Mouse (Mus musculus) brown adipose tissue, adult 24 weeks (tissue): ENCODE measurements around the gene Rnf40. TPM values are rescaled to one million over a fixed set of nuclear protein-coding genes. Genes with fewer than 3 reads are reported as not detected.

ENCODE experiments used
- H3K27ac ChIP-seq: fragments of 200-500 bp; replicated peaks from 2 replicates; pipeline ENCODE4 v1.5.1; 2012; ENCODE audit warnings: low read depth, mild to moderate bottlenecking, low read length
- H3K4me1 ChIP-seq: fragments of 200-500 bp; 2 replicates; pipeline ENCODE4 v1.6.1; 2012; ENCODE audit warnings: low read length, mixed read lengths; ENCODE audit not compliant: control insufficient read depth, insufficient read depth, insufficient read length
- H3K4me3 ChIP-seq: fragments of 200-500 bp; 2 replicates; pipeline ENCODE4 v1.5.1; 2012; ENCODE audit warnings: low read depth, mild to moderate bottlenecking, low read length, moderate library complexity; ENCODE audit not compliant: insufficient read depth
- polyA plus RNA-seq: library from polyadenylated mRNA; stranded (reverse); fragments of >200 nt; gene quantifications from 2 replicates; pipeline ENCODE4 v1.2.4, GENCODE M21; 2012; ENCODE audit not compliant: missing spikeins, insufficient read depth, insufficient read length

The Rnf40 gene
- polyA plus RNA-seq, result 14.7 and 19.4 TPM in 2 replicates

DNA sequence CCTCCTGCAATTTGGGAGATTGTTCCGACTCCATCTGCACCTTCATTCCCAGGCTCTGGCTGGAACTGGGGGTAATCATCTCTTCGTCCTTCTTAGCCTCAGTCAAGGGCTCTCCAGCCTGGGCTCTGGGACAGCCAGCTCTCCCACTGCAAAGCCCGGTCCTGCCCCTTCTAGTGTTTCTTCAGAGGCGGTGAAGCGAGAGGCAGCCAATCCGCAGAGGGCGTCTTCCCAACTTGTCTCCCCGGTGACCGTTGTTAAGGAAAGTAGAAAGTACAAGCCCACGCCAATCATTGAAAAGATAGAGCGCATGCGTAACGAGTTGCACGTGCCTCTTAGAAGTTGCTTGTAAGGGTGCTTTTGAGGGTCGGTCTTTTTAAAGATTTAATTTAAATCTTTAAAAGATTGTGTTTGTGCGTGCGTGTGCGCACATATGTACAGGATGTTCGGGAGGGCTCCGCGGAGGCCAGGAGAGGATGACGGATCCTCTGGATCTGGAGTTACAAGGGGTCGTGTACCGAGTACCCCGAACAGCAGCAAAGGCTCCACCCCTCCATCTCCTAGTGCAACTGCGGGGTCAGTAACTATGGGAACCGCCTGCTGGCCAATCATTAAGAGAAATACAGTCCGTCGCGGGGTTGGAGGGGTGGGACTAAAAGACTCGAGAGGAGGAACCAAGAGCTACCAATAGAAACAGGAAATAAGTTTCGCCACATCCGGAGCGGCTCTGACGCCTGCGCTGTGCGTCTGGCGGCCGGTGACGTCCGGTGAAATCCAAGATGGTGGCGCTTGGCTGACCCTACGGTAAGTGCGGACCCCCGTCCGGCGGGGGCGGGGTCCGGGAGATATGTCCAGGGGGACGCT is at the start of gene Rnf40, which contains the start of gene Ccdc189:
Gene Rnf40 (plus strand): TSS at position 757 of the 861 bp plus-strand sequence.
Gene Ccdc189 (minus strand): TSS at position 585 of the 861 bp plus-strand sequence.
- peaks cover 7% of the 10 kb centered on the region; the same call in 1 of the 2 replicates for H3K4me1 ChIP-seq
- H3K27ac ChIP-seq, result peak within 1 kb of the TSS; percentile 65
- peak within 1 kb of the TSS; percentile 80 for H3K4me3 ChIP-seq

GRCm38 (mm10) chr7:127541671-127542070 is 46.9 kb upstream of the Rnf40 start:
- Histone ChIP-seq H3K4me3 (no peak overlapping the region), H3K4me1 (no peaks in the 10 kb centered on the region), H3K27ac (no peak overlapping the region)

GRCm38 (mm10) chr7:127549116-127549835 is 39.3 kb upstream of the Rnf40 start:
- no peak overlapping the region for H3K27ac ChIP-seq
- no peaks in the 10 kb centered on the region for H3K4me1 ChIP-seq
- H3K4me3 ChIP-seq, result no peak overlapping the region

- no peak overlapping the region for H3K4me3 ChIP-seq
- H3K27ac ChIP-seq, result no peak overlapping the region
- no peaks in the 10 kb centered on the region for H3K4me1 ChIP-seq
Observed at GRCm38 (mm10) chr7:127551558-127551957, 37.0 kb upstream of the Rnf40 start.

DNA sequence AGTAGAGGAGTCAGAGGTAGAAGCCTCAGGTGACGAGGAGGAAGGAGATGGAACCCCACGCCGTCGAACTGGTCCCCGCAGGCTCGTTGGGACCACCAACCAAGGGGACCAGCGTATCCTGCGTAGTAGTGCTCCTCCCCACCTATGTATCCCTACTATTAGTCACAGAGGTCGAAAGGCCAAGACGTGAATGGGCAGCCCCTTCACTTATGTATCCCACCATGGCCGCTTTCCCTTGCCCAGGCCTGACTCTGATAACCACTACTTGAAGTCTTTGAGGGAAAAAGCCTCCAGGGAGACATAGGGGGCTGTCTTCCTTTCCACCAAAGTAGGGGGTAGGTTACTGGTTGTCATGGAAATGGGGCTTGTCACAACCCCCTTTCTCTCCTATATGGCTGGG is 28.0 kb upstream of the Rnf40 start:
- Histone ChIP-seq H3K27ac (no peak overlapping the region), H3K4me1 (peaks cover 3% of the 10 kb centered on the region), H3K4me3 (no peak overlapping the region)

DNA sequence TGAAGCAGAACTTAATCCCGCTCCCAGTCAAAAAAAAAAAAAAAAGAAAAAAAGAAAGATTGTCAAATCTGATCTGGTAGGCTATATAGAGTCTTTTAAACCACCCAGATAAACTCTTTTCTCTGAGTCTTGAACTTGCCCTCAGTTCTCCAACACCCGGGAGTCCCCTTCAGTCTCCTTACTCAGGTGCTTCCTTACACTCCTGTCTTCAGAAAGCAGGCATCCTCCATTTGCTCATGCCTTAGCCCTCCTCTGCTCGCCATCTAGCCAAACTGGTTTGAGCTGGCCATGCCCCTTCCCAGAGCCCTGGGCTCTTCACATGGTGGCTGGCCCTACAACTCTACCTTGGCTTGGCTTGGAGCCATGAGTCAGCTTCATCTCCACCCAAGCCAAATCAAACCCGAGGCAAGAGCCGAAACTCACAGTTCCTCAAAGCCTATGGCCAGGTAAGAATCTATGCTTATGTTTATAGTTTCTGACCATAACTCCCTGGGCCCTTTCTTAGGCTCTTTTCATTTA is 27.2 kb upstream of the Rnf40 start, which contains the start of gene Tmem265:
Gene Tmem265 (plus strand): TSS at position 51 of the 519 bp plus-strand sequence.
- Histone ChIP-seq H3K4me3 (no peak within 1 kb of the TSS), H3K4me1 (peaks cover 3% of the 10 kb centered on the region), H3K27ac (no peak within 1 kb of the TSS)

DNA sequence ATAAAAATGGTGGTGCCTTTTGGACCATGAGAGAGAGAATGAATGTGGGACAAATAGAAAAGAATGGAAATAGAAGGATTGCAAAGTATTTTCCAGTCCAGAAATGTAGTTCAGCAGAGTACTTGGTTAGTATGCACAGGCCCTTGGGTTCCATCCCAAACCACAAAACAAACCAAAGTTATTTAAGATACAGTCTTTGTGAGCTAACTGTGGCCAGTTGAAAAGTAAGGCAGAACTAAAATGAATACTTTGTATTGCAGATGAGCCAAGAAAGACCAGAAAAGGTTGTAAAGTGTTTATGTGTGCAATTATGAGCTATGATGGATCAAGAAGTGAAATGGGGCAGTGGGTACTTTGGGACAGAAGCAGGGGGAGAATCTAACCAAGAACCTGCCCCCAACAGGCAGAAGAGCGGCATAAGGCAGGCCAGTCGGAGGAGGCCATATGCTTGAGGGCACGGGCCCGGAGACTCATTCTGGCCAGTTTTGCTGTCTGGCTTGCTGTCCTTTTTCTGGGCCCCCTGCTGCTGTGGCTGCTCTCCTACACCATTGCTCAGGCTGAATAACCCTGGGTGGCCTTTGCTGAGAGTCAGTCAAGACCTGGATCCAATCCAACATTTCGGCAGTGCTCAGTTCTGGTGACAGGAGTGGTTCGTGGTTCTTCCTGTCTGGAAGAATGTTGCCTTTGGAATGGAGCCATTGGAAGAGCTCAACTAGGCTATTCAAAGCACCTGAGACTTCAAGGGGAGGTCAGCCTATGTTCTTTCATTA is 24.0 kb upstream of the Rnf40 start:
- Histone ChIP-seq H3K4me1 (peaks cover 3% of the 10 kb centered on the region), H3K27ac (no peak overlapping the region), H3K4me3 (no peak overlapping the region)

GRCm38 (mm10) chr7:127572895-127573471 is 15.6 kb upstream of the Rnf40 start, which contains the start of gene Phkg2:
Gene Phkg2 (plus strand): TSS chr7:127573340.
- Histone ChIP-seq H3K4me1 (peaks cover 2% of the 10 kb centered on the region; the same call in 1 of the 2 replicates), H3K4me3 (peak within 1 kb of the TSS; percentile 66)

DNA sequence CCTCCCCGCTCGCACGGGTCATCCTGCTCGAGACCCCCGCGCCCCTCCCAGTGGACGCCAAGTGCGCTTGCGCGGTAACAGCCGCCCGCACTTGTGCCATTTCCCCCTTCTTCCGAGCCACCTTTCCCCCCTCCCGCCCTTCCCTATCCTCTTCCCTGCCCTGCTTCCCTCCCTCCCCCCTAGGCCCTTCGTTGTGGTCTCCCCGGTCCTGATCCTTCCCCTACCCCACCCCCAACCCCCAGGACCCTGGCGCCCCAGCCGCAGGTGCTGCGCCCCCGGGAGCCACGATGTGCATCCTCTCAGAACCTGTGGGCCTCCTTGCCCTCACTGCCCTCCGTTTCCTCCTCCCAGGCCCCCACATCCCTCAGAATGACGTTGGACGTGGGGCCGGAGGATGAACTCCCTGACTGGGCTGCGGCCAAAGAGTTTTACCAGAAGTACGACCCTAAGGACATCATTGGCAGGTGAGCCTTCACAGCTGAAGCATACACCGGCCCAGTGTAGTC is 15.0 kb upstream of the Rnf40 start:
- Histone ChIP-seq H3K4me1 (peaks cover 2% of the 10 kb centered on the region; the same call in 1 of the 2 replicates), H3K4me3 (peak overlapping the region; percentile 57), H3K27ac (no peak overlapping the region)

More at GRCm38 (mm10) chr7:127572895-127573471, 15.6 kb upstream of the Rnf40 start, which contains the start of gene Phkg2:
- H3K27ac ChIP-seq, result peak within 1 kb of the TSS; percentile 12

- H3K4me3 ChIP-seq, result peak overlapping the region; percentile 57
- no peak overlapping the region for H3K27ac ChIP-seq
- peaks cover 2% of the 10 kb centered on the region; the same call in 1 of the 2 replicates for H3K4me1 ChIP-seq
Observed at GRCm38 (mm10) chr7:127574115-127574514, 14.5 kb upstream of the Rnf40 start.

GRCm38 (mm10) chr7:127583260-127583659 is 5.3 kb upstream of the Rnf40 start:
- no peak overlapping the region for H3K4me3 ChIP-seq
- no peak overlapping the region for H3K27ac ChIP-seq
- no peaks in the 10 kb centered on the region for H3K4me1 ChIP-seq

GRCm38 (mm10) chr7:127585031-127585430 is 3.5 kb upstream of the Rnf40 start:
- Histone ChIP-seq H3K4me1 (peaks cover 7% of the 10 kb centered on the region; the same call in 1 of the 2 replicates), H3K27ac (no peak overlapping the region), H3K4me3 (no peak overlapping the region)

GRCm38 (mm10) chr7:127586149-127586548 is 2.4 kb upstream of the Rnf40 start:
- peaks cover 7% of the 10 kb centered on the region; the same call in 1 of the 2 replicates for H3K4me1 ChIP-seq
- no peak overlapping the region for H3K27ac ChIP-seq
- no peak overlapping the region for H3K4me3 ChIP-seq

- Histone ChIP-seq H3K4me3 (no peak overlapping the region), H3K4me1 (peaks cover 7% of the 10 kb centered on the region; the same call in 1 of the 2 replicates), H3K27ac (no peak overlapping the region)
Observed at GRCm38 (mm10) chr7:127587196-127587595, 1.4 kb upstream of the Rnf40 start.
